Mouse (Mus musculus) heart, adult 8-10 months (tissue): Measurements from ENCODE around the gene 2010315B03Rik. TPM values are rescaled to one million over a fixed set of nuclear protein-coding genes. Genes with fewer than 3 reads are reported as not detected.

Source experiments
- total RNA-seq, 4 experiments: library from RNA; stranded (reverse); gene quantifications; 2 replicates each; pipeline ENCODE4 v1.2.4; 2022

2010315B03Rik gene
- total RNA-seq, 4 experiments from 2014 or later: 9.7 to 13.7 (median 12.2) TPM

Other genes with a start within 250 kb of the 2010315B03Rik start
- gene Ccr2, start 210.7 kb downstream of the 2010315B03Rik start, total RNA-seq: under 1 TPM; 0.44 to 0.98 (median 0.82) TPM
- gene Ccr5, start 191.2 kb downstream of the 2010315B03Rik start, total RNA-seq: 1 to 10 TPM in 3 of 4 experiments, under 1 TPM in 1; 0.37 to 2.2 (median 2.0) TPM
- 100 to 1,000 TPM in 1 of 4 experiments, 10 to 100 TPM in 3; 86.5 to 101 (median 96.1) TPM for gene Ppp2r3d, start 164.2 kb upstream of the 2010315B03Rik start, total RNA-seq
- not detected for gene Gm21836, start 181.1 kb upstream of the 2010315B03Rik start, total RNA-seq